Mouse (Mus musculus): ENCODE results near the gene Piwil1. TPM values are rescaled to one million over a fixed set of nuclear protein-coding genes. Genes with fewer than 3 reads are reported as not detected.

The Piwil1 gene
- total RNA-seq (2021): under 1 TPM; 0.25 to 0.40 TPM
- long read RNA-seq: 0 reads

GRCm38 (mm10) chr5:128702224-128702623 lies at the start of gene Piwil1:
Gene Piwil1 (plus strand): TSS chr5:128702524.
- no peak for DNase-seq (ENCODE audit: low spot score in 2 of 2)

- no peak for DNase-seq (ENCODE audit: low spot score in 2 of 2)
Observed at GRCm38 (mm10) chr5:128656496-128657135, 45.7 kb upstream of the Piwil1 start.

DNA sequence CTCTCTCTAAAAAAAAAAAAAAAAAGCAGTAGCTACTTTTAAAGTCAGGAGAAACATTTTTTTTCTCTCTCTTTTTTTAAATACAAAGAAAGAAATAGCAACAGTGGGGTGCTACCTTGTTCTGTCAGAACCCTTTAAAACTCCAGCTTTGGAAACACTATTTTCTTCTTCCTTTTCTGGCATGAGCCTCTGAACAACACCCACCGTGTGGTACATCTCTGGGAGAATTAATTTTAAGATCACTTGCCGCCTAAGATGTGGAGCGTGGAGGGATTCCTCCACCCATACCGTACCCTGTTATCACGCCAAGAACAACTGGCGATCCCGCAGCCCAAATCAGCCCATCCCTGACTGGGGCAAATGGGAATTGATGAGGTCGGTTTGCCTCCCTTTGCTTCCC lies 42.2 kb upstream of the Piwil1 start:
- DNase-seq (ENCODE audit: low spot score in 2 of 2): no peak

DNA sequence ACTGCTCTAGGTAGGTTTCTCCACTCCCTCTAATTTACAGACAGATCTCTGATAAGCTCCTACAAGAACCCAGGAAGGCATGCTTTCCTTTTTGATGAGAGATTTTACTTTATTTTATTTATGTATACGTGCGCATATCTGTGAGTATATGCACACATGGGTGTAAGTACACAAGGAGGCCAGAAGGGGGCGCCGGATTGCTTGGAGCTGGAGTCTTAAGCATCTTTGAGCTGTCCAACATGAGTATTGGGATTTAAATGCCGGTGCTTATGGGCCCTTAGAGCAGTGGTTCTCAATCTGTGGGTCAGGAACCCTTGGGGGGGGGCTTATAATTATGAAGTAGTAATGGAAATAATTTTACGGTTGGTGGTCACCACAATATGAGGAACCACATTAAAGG lies 39.4 kb upstream of the Piwil1 start:
- DNase-seq (ENCODE audit: low spot score in 2 of 2): no peak

DNA sequence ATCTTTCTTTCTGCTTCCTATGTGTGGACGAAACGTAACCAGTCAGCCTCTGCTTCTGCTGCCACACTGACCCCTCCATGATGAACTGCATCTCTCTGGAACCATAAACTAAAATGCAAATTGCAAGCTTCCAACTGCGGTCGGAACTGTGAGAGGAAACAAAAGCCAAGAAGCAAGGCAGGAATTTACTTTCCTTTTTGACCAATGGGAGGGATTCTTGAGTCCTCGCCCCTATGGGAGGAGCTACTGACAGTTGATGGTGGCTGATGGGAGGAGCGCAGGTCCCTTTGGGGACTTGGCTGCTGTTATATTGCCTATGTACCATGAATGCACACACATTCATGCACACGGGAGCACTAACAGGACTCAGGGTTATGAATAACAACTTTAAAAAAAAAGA lies 38.3 kb upstream of the Piwil1 start:
- DNase-seq (ENCODE audit: low spot score in 2 of 2): no peak

DNA sequence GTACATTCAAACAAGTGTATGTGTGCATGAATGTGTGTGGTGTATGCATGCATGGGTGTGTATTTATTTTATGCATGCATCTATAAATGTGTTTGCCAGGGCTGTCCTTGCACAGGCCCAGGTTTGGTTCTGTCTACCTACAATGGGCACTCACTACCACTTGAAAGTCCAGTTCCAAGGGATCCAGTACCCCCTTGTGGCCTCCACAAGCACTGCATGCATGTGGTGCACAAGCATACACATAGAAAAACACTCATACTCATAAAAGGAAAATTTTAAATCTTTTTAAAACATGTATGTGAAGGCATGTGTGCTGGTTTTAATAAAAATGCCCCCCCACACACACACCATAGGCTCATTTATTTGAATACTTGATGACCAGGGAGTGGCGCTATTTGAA lies 37.3 kb upstream of the Piwil1 start:
- DNase-seq (ENCODE audit: low spot score in 2 of 2): no peak

GRCm38 (mm10) chr5:128667303-128667702 lies 35.0 kb upstream of the Piwil1 start:
- no peak for DNase-seq (ENCODE audit: low spot score in 2 of 2)

DNA sequence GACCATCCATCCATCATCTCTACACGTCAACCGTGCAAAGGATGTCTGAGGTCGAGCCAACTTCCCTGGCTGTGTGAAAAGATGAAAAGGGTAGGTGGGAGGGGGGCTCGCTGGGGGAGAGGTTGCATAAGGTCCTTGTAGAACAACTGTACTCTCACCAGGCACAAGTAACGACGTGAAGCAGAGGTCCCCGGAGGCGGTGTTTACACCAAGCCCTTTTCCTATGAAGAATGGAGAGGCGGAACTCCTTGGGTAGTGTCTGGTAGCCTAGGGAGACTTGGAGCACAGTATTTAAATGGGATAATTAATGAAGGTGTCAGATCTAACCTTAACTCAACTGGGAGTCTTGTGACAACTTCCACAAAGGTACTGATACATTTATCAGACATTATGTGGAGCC lies 28.2 kb upstream of the Piwil1 start:
- no peak for DNase-seq (ENCODE audit: low spot score in 2 of 2)

DNA sequence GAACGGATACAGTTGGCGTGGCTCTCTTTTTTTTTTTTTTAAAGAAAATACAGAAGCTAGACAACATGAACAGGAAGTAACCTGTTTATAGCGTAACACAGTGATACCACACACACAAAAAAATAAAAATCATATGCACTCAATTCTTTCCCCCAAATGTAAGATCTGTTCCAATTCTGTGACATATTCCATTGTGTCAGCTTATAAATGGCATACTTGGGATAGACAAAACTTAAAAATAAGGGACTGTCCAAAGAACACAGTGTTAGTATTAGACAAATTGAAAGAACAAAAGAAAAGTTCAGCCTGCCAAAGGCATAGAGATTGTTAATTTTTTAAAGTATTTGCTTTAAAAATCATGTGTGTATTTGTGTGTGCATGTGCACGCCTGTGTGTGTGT lies 25.0 kb upstream of the Piwil1 start:
- DNase-seq (ENCODE audit: low spot score in 2 of 2): no peak

DNA sequence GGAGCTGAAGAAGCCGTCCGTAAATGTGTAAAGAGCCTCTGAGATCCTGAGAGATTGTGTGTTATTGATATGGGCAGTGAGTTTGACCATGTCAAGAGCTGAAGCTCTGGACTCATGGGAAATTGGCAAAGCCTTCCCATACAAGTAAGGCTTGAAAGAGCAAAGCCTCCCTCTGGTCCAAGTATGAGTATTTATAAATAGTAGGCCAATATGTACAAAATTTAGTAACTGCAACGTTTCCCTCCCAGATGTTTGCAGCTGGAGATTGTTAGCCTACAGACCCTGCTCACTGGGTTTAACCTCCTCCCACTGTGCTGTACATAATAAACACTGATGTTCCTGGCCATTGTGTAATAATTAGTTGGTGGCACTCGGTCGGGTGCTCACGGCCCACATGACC lies 24.5 kb upstream of the Piwil1 start:
- no peak for DNase-seq (ENCODE audit: low spot score in 2 of 2)

DNA sequence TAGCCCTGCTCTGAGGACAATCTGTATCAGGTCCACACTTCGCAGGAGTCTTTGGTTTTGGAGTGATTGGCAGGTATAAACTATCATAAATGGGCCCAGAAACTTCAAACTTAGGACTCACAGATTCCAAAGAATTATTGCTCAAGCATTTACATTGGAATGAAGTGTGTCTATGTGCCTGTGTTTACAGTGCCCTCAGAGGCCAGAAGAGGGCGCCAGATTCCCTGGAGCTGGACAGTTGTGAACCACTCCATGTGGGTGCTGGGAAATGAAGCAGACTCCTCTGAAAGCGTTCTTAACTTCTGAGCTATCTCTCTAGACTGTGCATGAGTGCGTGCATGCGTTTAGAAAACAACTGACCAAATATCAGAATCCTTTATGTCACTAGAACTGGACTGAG lies 20.9 kb upstream of the Piwil1 start:
- peak; percentile 9 to 28 for DNase-seq (ENCODE audit: low spot score in 2 of 2)

GRCm38 (mm10) chr5:128684192-128684591 lies 18.1 kb upstream of the Piwil1 start:
- no peak for DNase-seq (ENCODE audit: low spot score in 2 of 2)

DNA sequence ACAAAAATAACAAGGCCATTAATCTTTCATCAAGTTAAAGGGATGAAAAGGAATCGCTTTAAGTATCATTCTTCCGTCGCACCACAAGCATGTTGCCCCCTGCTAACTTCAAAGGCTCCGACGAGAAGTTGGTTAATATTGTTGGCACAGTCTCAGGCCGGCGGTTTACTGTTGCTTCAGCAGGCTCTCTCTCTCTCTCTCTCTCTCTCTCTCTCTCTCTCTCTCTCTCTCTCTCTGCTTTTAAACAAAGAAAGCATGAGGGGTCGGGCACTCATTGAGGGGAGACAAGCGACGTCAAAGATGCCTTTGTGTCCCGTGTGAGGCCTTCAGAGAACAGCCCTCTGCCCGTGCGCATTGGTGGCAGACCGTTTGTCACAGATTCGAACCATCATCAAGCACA lies 17.7 kb upstream of the Piwil1 start:
- DNase-seq (ENCODE audit: low spot score in 2 of 2): no peak

GRCm38 (mm10) chr5:128687139-128687538 lies 15.2 kb upstream of the Piwil1 start:
- no peak for DNase-seq (ENCODE audit: low spot score in 2 of 2)

- no peak for DNase-seq (ENCODE audit: low spot score in 2 of 2)
Observed at GRCm38 (mm10) chr5:128694107-128694506, 8.2 kb upstream of the Piwil1 start.

DNA sequence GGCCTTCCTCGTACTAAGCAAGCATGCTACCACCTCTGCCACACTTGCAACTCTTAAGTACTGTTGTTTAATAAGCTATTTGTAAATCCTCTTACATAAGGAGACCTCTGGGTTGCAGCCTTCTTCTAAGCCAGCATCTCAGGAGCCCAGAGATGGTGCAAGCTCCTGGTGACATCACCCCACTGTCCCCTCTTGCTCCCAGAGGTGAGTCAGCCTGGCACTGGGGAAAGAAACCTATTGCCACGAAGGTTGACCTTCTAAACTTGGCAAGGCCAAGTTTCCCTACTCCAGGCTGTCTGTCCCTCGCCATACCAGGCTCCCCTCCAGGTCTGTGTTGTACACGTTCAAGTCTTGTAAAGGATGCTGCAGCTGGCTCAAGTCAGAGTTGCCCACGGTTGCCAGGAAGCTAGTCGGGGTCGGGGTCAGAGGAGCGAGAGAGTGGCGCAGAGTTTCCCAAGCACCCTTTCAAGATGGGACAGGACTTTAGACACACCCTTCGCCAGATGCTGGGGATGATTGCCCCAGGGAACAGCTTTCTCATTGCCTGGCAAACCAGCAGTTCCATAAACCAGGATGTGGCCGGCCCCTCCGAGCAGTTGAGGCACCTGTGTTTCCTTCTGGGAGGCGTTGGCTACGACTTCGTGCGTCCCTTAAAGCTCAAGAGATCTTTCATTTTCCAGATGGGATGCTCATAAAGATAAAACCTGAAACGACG lies 7.6 kb upstream of the Piwil1 start:
- no peak for DNase-seq (ENCODE audit: low spot score in 2 of 2)

GRCm38 (mm10) chr5:128696824-128697223 lies 5.5 kb upstream of the Piwil1 start:
- DNase-seq (ENCODE audit: low spot score in 2 of 2): no peak

DNA sequence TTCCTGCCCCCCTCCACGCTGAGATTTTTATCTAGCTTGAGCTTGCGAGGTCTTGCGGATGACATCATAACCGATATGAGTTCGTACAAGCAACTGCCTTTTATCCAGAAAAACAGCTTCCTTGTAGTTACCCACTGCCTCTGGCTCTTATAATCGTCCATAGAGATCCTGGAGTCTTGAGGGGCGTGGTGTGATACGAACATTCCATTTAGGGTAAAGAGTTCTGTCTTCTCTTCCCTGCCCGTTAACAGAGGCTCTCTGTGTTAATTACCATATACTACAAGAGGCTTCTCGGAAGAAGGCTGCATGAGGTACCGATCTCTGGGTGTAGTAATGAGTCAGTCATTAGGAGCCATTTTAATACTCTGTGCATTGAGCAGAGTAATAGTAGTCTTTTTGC lies 1.6 kb upstream of the Piwil1 start:
- no peak for DNase-seq (ENCODE audit: low spot score in 2 of 2)

GRCm38 (mm10) chr5:128703688-128704087 lies 1.4 kb downstream of the Piwil1 start:
- DNase-seq (ENCODE audit: low spot score in 2 of 2): no peak

- no peak for DNase-seq (ENCODE audit: low spot score in 2 of 2)
Observed at GRCm38 (mm10) chr5:128704134-128704904, 2.0 kb downstream of the Piwil1 start.

- no peak for DNase-seq (ENCODE audit: low spot score in 2 of 2)
Observed at GRCm38 (mm10) chr5:128706467-128706866, 4.1 kb downstream of the Piwil1 start.

DNA sequence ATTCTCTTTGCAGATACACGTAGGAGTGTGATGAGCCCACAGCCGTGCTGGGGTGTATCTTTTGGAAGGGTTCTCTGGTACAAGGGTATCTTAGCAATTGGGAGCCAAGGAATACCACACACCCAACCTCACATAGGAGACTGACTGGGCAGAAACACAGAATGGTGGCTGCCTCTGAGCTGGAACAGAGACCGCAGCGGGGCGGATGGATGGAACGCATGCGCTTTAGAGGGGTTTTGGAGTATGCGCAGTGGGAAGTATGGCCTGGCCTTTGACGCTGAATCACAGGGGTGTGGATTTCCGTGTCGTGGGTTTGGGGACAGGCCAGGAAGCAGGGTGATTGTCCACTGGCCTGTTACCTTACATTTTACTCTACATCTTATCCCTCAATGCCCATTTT lies 4.9 kb downstream of the Piwil1 start:
- DNase-seq (ENCODE audit: low spot score in 2 of 2): no peak
